Mouse (Mus musculus): ENCODE results near the gene Hist1h1c.
A peak's percentile ranks its signal among the peaks of the same experiment; 100 is the strongest.
"Not testable (repeated sequence)": the region's sequence is repeated elsewhere in the genome, so short reads cannot be mapped to it uniquely, and the experiment has no call there.

Gene Hist1h1c

GRCm38 (mm10) chr13:23760972-23761864 lies 22.6 kb downstream of the Hist1h1c start, which contains the start of gene Hist1h4a:
Gene Hist1h4a (minus strand): TSS chr13:23761230.
- DNase-seq (ENCODE audit: low spot score in 2 of 2), result peak; percentile 96 to 99

- peak in 1 of 2 experiments; percentile 76 for DNase-seq (ENCODE audit: low spot score in 2 of 2)
These were observed 23.5 kb downstream of the Hist1h1c start, which contains the start of gene Hist1h3a for GRCm38 (mm10) chr13:23761871-23762821. Gene Hist1h3a (minus strand): TSS chr13:23762386.

- DNase-seq (ENCODE audit: low spot score in 2 of 2), result no peak
These were observed 24.6 kb downstream of the Hist1h1c start for GRCm38 (mm10) chr13:23763242-23763585.

- DNase-seq (ENCODE audit: low spot score in 2 of 2), result peak in 1 of 2 experiments; percentile 89
These were observed 25.1 kb downstream of the Hist1h1c start, which contains the start of gene Hist1h1a for GRCm38 (mm10) chr13:23763586-23764323. Gene Hist1h1a (plus strand): TSS chr13:23763666.

- no peak for DNase-seq (ENCODE audit: low spot score in 2 of 2)
These were observed 25.9 kb downstream of the Hist1h1c start for GRCm38 (mm10) chr13:23764324-23765171.

GRCm38 (mm10) chr13:23765172-23765513 lies 26.5 kb downstream of the Hist1h1c start:
- DNase-seq (ENCODE audit: low spot score in 2 of 2), result no peak

GRCm38 (mm10) chr13:23766772-23767171 lies 28.2 kb downstream of the Hist1h1c start:
- no peak for DNase-seq (ENCODE audit: low spot score in 2 of 2)

- DNase-seq (ENCODE audit: low spot score in 2 of 2), result no peak
These were observed 30.3 kb downstream of the Hist1h1c start for GRCm38 (mm10) chr13:23768834-23769397.

- DNase-seq (ENCODE audit: low spot score in 2 of 2), result not testable (repeated sequence)
These were observed 31.0 kb downstream of the Hist1h1c start, which contains the start of gene Trim38 for GRCm38 (mm10) chr13:23769613-23770012. Gene Trim38 (plus strand): TSS chr13:23769913.

GRCm38 (mm10) chr13:23772561-23773313 lies 34.1 kb downstream of the Hist1h1c start:
- DNase-seq (ENCODE audit: low spot score in 2 of 2), result peak in 1 of 2 experiments; percentile 42

GRCm38 (mm10) chr13:23778339-23778738 lies 39.7 kb downstream of the Hist1h1c start:
- DNase-seq (ENCODE audit: low spot score in 2 of 2), result no peak

- no peak for DNase-seq (ENCODE audit: low spot score in 2 of 2)
These were observed 40.4 kb downstream of the Hist1h1c start for GRCm38 (mm10) chr13:23779025-23779424.
